Mouse (Mus musculus): Measurements from ENCODE around the gene Grin2d. TPM values are rescaled to one million over a fixed set of nuclear protein-coding genes. Genes with fewer than 3 reads are reported as not detected.

The Grin2d gene
- polyA plus RNA-seq, 1 experiment, result 1.1 TPM

GRCm38 (mm10) chr7:45856950-45857901 lies 21.0 kb downstream of the Grin2d start:
- Histone ChIP-seq H3K4me3 (ENCODE audit: control insufficient read depth, insufficient read depth, low read length) (no peak overlapping the region), H3K27ac (ENCODE audit: control insufficient read depth, insufficient read depth, low read length) (no peak overlapping the region), H3K4me1 (replicated peaks; ENCODE audit: control insufficient read depth, insufficient read depth, low read length) (peaks cover 3% of the 10 kb centered on the region), H3K36me3 (ENCODE audit: control insufficient read depth, insufficient read depth, low read length) (no peaks in the 10 kb centered on the region), H3K27me3 (ENCODE audit: control insufficient read depth, insufficient read depth, low read length) (peaks cover 8% of the 10 kb centered on the region; the same call in 1 of the 2 replicates)
- 8% methylated on average over 30 of the region's 30 CpGs for WGBS
- DNase-seq, result no peak
- TF ChIP-seq CTCF (IDR thresholded peaks at IDR 0.05; ENCODE audit: borderline replicate concordance, control insufficient read depth, extremely low read depth, insufficient read depth, low read length, poor library complexity), result no peak

- peaks cover 3% of the 10 kb centered on the region for H3K4me1 ChIP-seq (replicated peaks; ENCODE audit: control insufficient read depth, insufficient read depth, low read length)
- no peak for TF ChIP-seq POLR2A (IDR thresholded peaks at IDR 0.05; ENCODE audit: control insufficient read depth, extremely low read depth, insufficient read depth, low read length, poor library complexity)
- TF ChIP-seq CTCF (IDR thresholded peaks at IDR 0.05; ENCODE audit: borderline replicate concordance, control insufficient read depth, extremely low read depth, insufficient read depth, low read length, poor library complexity), result no peak
- DNase-seq, result no peak
- no peak overlapping the region for H3K27ac ChIP-seq (ENCODE audit: control insufficient read depth, insufficient read depth, low read length)
- 93% methylated on average over 12 of the region's 12 CpGs for WGBS
- peaks cover 8% of the 10 kb centered on the region; the same call in 1 of the 2 replicates for H3K27me3 ChIP-seq (ENCODE audit: control insufficient read depth, insufficient read depth, low read length)
- no peaks in the 10 kb centered on the region for H3K36me3 ChIP-seq (ENCODE audit: control insufficient read depth, insufficient read depth, low read length)
- no peak overlapping the region for H3K4me3 ChIP-seq (ENCODE audit: control insufficient read depth, insufficient read depth, low read length)
Measured at GRCm38 (mm10) chr7:45853089-45853488, 25.1 kb downstream of the Grin2d start.

GRCm38 (mm10) chr7:45850661-45851060 lies 27.5 kb downstream of the Grin2d start:
- DNase-seq, result no peak
- no peak overlapping the region for H3K4me3 ChIP-seq (ENCODE audit: control insufficient read depth, insufficient read depth, low read length)
- TF ChIP-seq CTCF (IDR thresholded peaks at IDR 0.05; ENCODE audit: borderline replicate concordance, control insufficient read depth, extremely low read depth, insufficient read depth, low read length, poor library complexity) (no peak), POLR2A (IDR thresholded peaks at IDR 0.05; ENCODE audit: control insufficient read depth, extremely low read depth, insufficient read depth, low read length, poor library complexity) (no peak)
- no peaks in the 10 kb centered on the region for H3K36me3 ChIP-seq (ENCODE audit: control insufficient read depth, insufficient read depth, low read length)
- H3K4me1 ChIP-seq (replicated peaks; ENCODE audit: control insufficient read depth, insufficient read depth, low read length), result no peaks in the 10 kb centered on the region
- no peak overlapping the region for H3K27ac ChIP-seq (ENCODE audit: control insufficient read depth, insufficient read depth, low read length)
- no peaks in the 10 kb centered on the region; the same call in 1 of the 2 replicates for H3K27me3 ChIP-seq (ENCODE audit: control insufficient read depth, insufficient read depth, low read length)
- 87% methylated on average over 3 of the region's 3 CpGs for WGBS

GRCm38 (mm10) chr7:45848447-45849027 lies 29.6 kb downstream of the Grin2d start:
- Histone ChIP-seq H3K4me3 (ENCODE audit: control insufficient read depth, insufficient read depth, low read length) (no peak overlapping the region), H3K4me1 (replicated peaks; ENCODE audit: control insufficient read depth, insufficient read depth, low read length) (no peaks in the 10 kb centered on the region), H3K27ac (ENCODE audit: control insufficient read depth, insufficient read depth, low read length) (no peak overlapping the region), H3K36me3 (ENCODE audit: control insufficient read depth, insufficient read depth, low read length) (no peaks in the 10 kb centered on the region), H3K27me3 (ENCODE audit: control insufficient read depth, insufficient read depth, low read length) (no peaks in the 10 kb centered on the region; the same call in 1 of the 2 replicates)
- TF ChIP-seq POLR2A (IDR thresholded peaks at IDR 0.05; ENCODE audit: control insufficient read depth, extremely low read depth, insufficient read depth, low read length, poor library complexity) (no peak), CTCF (IDR thresholded peaks at IDR 0.05; ENCODE audit: borderline replicate concordance, control insufficient read depth, extremely low read depth, insufficient read depth, low read length, poor library complexity) (no peak)
- 52% methylated on average over 6 of the region's 6 CpGs for WGBS
- no peak for DNase-seq

- H3K27me3 ChIP-seq (ENCODE audit: control insufficient read depth, insufficient read depth, low read length), result no peaks in the 10 kb centered on the region; the same call in 1 of the 2 replicates
- H3K4me1 ChIP-seq (replicated peaks; ENCODE audit: control insufficient read depth, insufficient read depth, low read length), result no peaks in the 10 kb centered on the region
- WGBS, result 95% methylated on average over 10 of the region's 10 CpGs
- no peak overlapping the region for H3K4me3 ChIP-seq (ENCODE audit: control insufficient read depth, insufficient read depth, low read length)
- no peak for DNase-seq
- no peaks in the 10 kb centered on the region for H3K36me3 ChIP-seq (ENCODE audit: control insufficient read depth, insufficient read depth, low read length)
- no peak overlapping the region for H3K27ac ChIP-seq (ENCODE audit: control insufficient read depth, insufficient read depth, low read length)
- TF ChIP-seq CTCF (IDR thresholded peaks at IDR 0.05; ENCODE audit: borderline replicate concordance, control insufficient read depth, extremely low read depth, insufficient read depth, low read length, poor library complexity), result no peak
- no peak for TF ChIP-seq POLR2A (IDR thresholded peaks at IDR 0.05; ENCODE audit: control insufficient read depth, extremely low read depth, insufficient read depth, low read length, poor library complexity)
Measured at GRCm38 (mm10) chr7:45842950-45843744, 35.0 kb downstream of the Grin2d start.

GRCm38 (mm10) chr7:45833924-45834323 lies 44.3 kb downstream of the Grin2d start:
- no peak for DNase-seq
- H3K4me3 ChIP-seq (ENCODE audit: control insufficient read depth, insufficient read depth, low read length), result no peak overlapping the region
- H3K36me3 ChIP-seq (ENCODE audit: control insufficient read depth, insufficient read depth, low read length), result no peaks in the 10 kb centered on the region
- 17% methylated on average over 26 of the region's 31 CpGs for WGBS
- no peak for TF ChIP-seq POLR2A (IDR thresholded peaks at IDR 0.05; ENCODE audit: control insufficient read depth, extremely low read depth, insufficient read depth, low read length, poor library complexity)
- TF ChIP-seq CTCF (IDR thresholded peaks at IDR 0.05; ENCODE audit: borderline replicate concordance, control insufficient read depth, extremely low read depth, insufficient read depth, low read length, poor library complexity), result no peak
- H3K4me1 ChIP-seq (replicated peaks; ENCODE audit: control insufficient read depth, insufficient read depth, low read length), result peaks cover 18% of the 10 kb centered on the region
- peaks cover 24% of the 10 kb centered on the region; the same call in 1 of the 2 replicates for H3K27me3 ChIP-seq (ENCODE audit: control insufficient read depth, insufficient read depth, low read length)
- no peak overlapping the region for H3K27ac ChIP-seq (ENCODE audit: control insufficient read depth, insufficient read depth, low read length)
